In the genomic region with DNA sequence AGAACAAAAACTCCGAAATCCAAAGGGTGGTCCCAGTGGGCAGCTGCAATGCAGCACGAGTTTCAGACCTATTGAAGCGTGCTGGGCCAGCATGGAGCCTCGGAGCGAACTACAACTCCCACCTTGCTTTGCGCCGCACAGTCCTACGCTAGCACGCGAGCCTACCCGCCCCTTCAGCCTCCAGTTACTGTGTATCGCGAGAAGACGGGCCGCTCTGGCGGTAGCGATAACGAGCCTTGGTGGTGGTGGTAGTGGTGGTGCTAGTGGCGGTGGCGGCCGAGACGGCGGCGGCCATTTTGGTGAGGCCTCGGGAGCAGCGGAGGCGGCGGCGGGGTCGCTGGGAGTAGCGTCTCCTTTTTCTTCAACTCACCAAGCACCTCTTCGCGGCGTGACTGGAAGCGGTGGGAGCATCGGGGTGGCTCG, we compare ENCODE assay signal across 8 mouse cellular contexts. TPM values are rescaled to one million over a fixed set of nuclear protein-coding genes. Genes with fewer than 3 reads are reported as not detected.
A peak's percentile ranks its signal among the peaks of the same experiment; 100 is the strongest.
DNase-seq lines count a peak whose midpoint lies in the region; ATAC-seq and TF ChIP-seq lines count a peak whose summit lies in the region.

Gene Srcap, plus strand, starts transcription at position 176 of the 423 bp plus-strand sequence.

- peak within 1 kb of the TSS; percentile 89 for H3K9ac ChIP-seq in heart, embryonic 12.5 days
- H3K9ac ChIP-seq in liver, embryonic 12.5 days = peak within 1 kb of the TSS; percentile 88
- peak within 1 kb of the TSS; percentile 90 for H3K9ac ChIP-seq in stomach, postnatal 0 days (ENCODE audit: low read length)

- peaks cover 17% of the 10 kb centered on the region for H3K4me1 ChIP-seq in heart, embryonic 12.5 days (replicated peaks)
- peaks cover 42% of the 10 kb centered on the region for H3K4me1 ChIP-seq in liver, embryonic 12.5 days
- no peaks in the 10 kb centered on the region for H3K4me1 ChIP-seq in stomach, postnatal 0 days (replicated peaks; ENCODE audit: control insufficient read depth, insufficient read depth)

- peak within 1 kb of the TSS; percentile 84 for H3K4me3 ChIP-seq in heart, embryonic 12.5 days
- H3K4me3 ChIP-seq in liver, embryonic 12.5 days = peak within 1 kb of the TSS; percentile 95
- peak within 1 kb of the TSS; percentile 72 for H3K4me3 ChIP-seq in stomach, postnatal 0 days (ENCODE audit: low read depth, low read length)

- DNase-seq in CD4-positive helper T cell, adult 2 months (ENCODE audit: low read depth, low spot score) = peak; percentile 99
- DNase-seq in brain, embryonic 14.5 days (ENCODE audit: low read depth) = peak; percentile 99
- DNase-seq in kidney, postnatal 10 days = peak; percentile 98
- DNase-seq in natural killer cell, adult 2 months (ENCODE audit: low spot score in 2 of 2) = peak; percentile 96 to 97
- peak; percentile 97 for DNase-seq in stomach, postnatal 0 days (ENCODE audit: low spot score)

- peak; percentile 96 for ATAC-seq in erythroid progenitor cell, adult 5-6 weeks (replicated peaks; ENCODE audit: low FRiP score, poor library complexity, severe bottlenecking)
- peak; percentile 97 for ATAC-seq in heart, embryonic 12.5 days (ENCODE audit: insufficient number of reproducible peaks, low FRiP score)
- ATAC-seq in liver, embryonic 12.5 days = peak; percentile 94
- ATAC-seq in stomach, postnatal 0 days (ENCODE audit: low FRiP score, low TSS enrichment) = peak; percentile 96

- peak within 1 kb of the TSS; percentile 64 for H3K4me2 ChIP-seq in heart, embryonic 12.5 days
- peak within 1 kb of the TSS; percentile 89 for H3K4me2 ChIP-seq in liver, embryonic 12.5 days
- H3K4me2 ChIP-seq in stomach, postnatal 0 days (replicated peaks; ENCODE audit: low read depth) = peak within 1 kb of the TSS; percentile 64

- no peaks in the 10 kb centered on the region; the same call in 1 of the 2 replicates for H3K9me3 ChIP-seq in heart, embryonic 12.5 days (replicated peaks)
- H3K9me3 ChIP-seq in liver, embryonic 12.5 days (replicated peaks) = no peaks in the 10 kb centered on the region
- H3K9me3 ChIP-seq in stomach, postnatal 0 days (ENCODE audit: control insufficient read depth, low read length) = no peaks in the 10 kb centered on the region

- H3K36me3 ChIP-seq in heart, embryonic 12.5 days = peaks cover 23% of the 10 kb centered on the region
- H3K36me3 ChIP-seq in liver, embryonic 12.5 days = peaks cover 30% of the 10 kb centered on the region
- peaks cover 4% of the 10 kb centered on the region; the same call in 1 of the 2 replicates for H3K36me3 ChIP-seq in stomach, postnatal 0 days (ENCODE audit: control insufficient read depth, insufficient read depth, low read length)

- TF ChIP-seq EP300 in stomach, postnatal 0 days (optimal IDR thresholded peaks at IDR 0.05) = peak; percentile 99

- H3K27ac ChIP-seq in heart, embryonic 12.5 days (ENCODE audit: poor library complexity, severe bottlenecking) = peak within 1 kb of the TSS; percentile 98
- H3K27ac ChIP-seq in liver, embryonic 12.5 days = peak within 1 kb of the TSS; percentile 97
- H3K27ac ChIP-seq in stomach, postnatal 0 days (replicated peaks) = peak within 1 kb of the TSS; percentile 98

- 0% methylated on average over 37 of the region's 37 CpGs for WGBS in heart, embryonic 12.5 days
- under 1% methylated on average over 37 of the region's 37 CpGs for WGBS in liver, embryonic 12.5 days (ENCODE audit: insufficient replicate concordance)
- 1% methylated on average over 31 of the region's 37 CpGs for WGBS in stomach, postnatal 0 days

- H3K27me3 ChIP-seq in heart, embryonic 12.5 days (replicated peaks) = no peaks in the 10 kb centered on the region
- H3K27me3 ChIP-seq in liver, embryonic 12.5 days (replicated peaks) = no peaks in the 10 kb centered on the region
- no peaks in the 10 kb centered on the region for H3K27me3 ChIP-seq in stomach, postnatal 0 days (ENCODE audit: control insufficient read depth, insufficient read depth, low read length)

- TF ChIP-seq CTCF in brain, embryonic 14.5 days (IDR thresholded peaks at IDR 0.05; ENCODE audit: borderline replicate concordance, extremely low read depth, insufficient read depth, insufficient read length) = no peak
- peak; percentile 5; the same call in 1 of the 2 replicates for TF ChIP-seq CTCF in stomach, postnatal 0 days (IDR thresholded peaks at IDR 0.05; ENCODE audit: low read depth)

- peak; percentile 75; the same call in 1 of the 2 replicates for TF ChIP-seq POLR2A in brain, embryonic 14.5 days (IDR thresholded peaks at IDR 0.05; ENCODE audit: borderline replicate concordance, extremely low read depth, insufficient read depth, insufficient read length, poor library complexity, severe bottlenecking)

RNA-seq across cellular contexts. Expression of gene Srcap, which starts in this region (rescaled TPM):
- 18.6 and 44.1 TPM in 2 replicates for polyA plus RNA-seq in brain, embryonic 14.5 days (2012; rRNA removed)
- total RNA-seq in erythroid progenitor cell, adult 5-6 weeks (2015; ENCODE audit: low replicate concordance) = 80.4 and 99.3 TPM in 2 replicates
- total RNA-seq in erythroid progenitor cell, adult 5-6 weeks (2017; ENCODE audit: low replicate concordance) = 77.0 and 90.5 TPM in 2 replicates
- 51.8 and 54.3 TPM in 2 replicates for polyA plus RNA-seq in heart, embryonic 12.5 days (2016; fragmentation: Nextera tagmentation; extraction: Ambion mirVana)
- polyA plus RNA-seq in liver, embryonic 12.5 days (2016; fragmentation: Nextera tagmentation; extraction: Ambion mirVana) = 38.2 and 38.8 TPM in 2 replicates
- polyA plus RNA-seq in stomach, postnatal 0 days (2015; fragmentation: Nextera tagmentation; extraction: Ambion mirVana) = 13.0 TPM in 2 replicates

Comparison
In these comparisons a context has a peak if more than half of its experiments do, and no peak if none do; other contexts are left out.
1. Peak in every context shown above with its lines: DNase-seq, ATAC-seq, H3K4me3 ChIP-seq and H3K27ac ChIP-seq.